In genomic region chr6:108468226-108468825, GRCm38 (mm10) we compare ENCODE assay signal across 26 mouse cellular contexts.
DNase-seq lines count a peak whose midpoint lies in the region; ATAC-seq and TF ChIP-seq lines count a peak whose summit lies in the region.
"Had no signal": no experiment of that assay in that cellular context is flagged by ENCODE, and none has a peak within 500 bp of the region (broad histone marks: within the 10 kb centered on the region; RNA-seq: fewer than 3 reads in every experiment).

No protein-coding gene starts in this region.

- peak overlapping the region; percentile 27; the same call in 1 of the 2 replicates for H3K27ac ChIP-seq in kidney, embryonic 16.5 days (ENCODE audit: low read length)
- no peak overlapping the region for H3K27ac ChIP-seq in embryonic facial prominence, embryonic 10.5 days (replicated peaks)
- H3K27ac ChIP-seq: forebrain, embryonic 13.5 days; heart, embryonic 13.5 days; hindbrain, embryonic 12.5 days; limb, embryonic 12.5 days; midbrain, embryonic 10.5 days had no signal

- H3K9me3 ChIP-seq in kidney, embryonic 16.5 days (ENCODE audit: low read length): no peaks in the 10 kb centered on the region
- no peaks in the 10 kb centered on the region for H3K9me3 ChIP-seq in embryonic facial prominence, embryonic 10.5 days
- H3K9me3 ChIP-seq: forebrain, embryonic 13.5 days; heart, embryonic 13.5 days; hindbrain, embryonic 12.5 days; limb, embryonic 12.5 days; midbrain, embryonic 10.5 days had no signal

- no peaks in the 10 kb centered on the region for H3K27me3 ChIP-seq in kidney, embryonic 16.5 days (ENCODE audit: insufficient read depth, low read length)
- no peaks in the 10 kb centered on the region for H3K27me3 ChIP-seq in embryonic facial prominence, embryonic 10.5 days (replicated peaks; ENCODE audit: low read depth, poor library complexity, severe bottlenecking)
- H3K27me3 ChIP-seq: forebrain, embryonic 13.5 days; heart, embryonic 13.5 days; hindbrain, embryonic 12.5 days; limb, embryonic 12.5 days had no signal

- no peak overlapping the region for H3K4me2 ChIP-seq in kidney, embryonic 16.5 days (replicated peaks; ENCODE audit: low read depth, low read length)
- H3K4me2 ChIP-seq: forebrain, embryonic 13.5 days; heart, embryonic 13.5 days; hindbrain, embryonic 12.5 days; limb, embryonic 12.5 days; liver, embryonic 11.5 days had no signal

- TF ChIP-seq CTCF in lung, adult 2 months (IDR thresholded peaks at IDR 0.05; ENCODE audit: insufficient read depth, low read length): no peak

- ATAC-seq in kidney, embryonic 16.5 days (ENCODE audit: low FRiP score, low TSS enrichment): peak; percentile 57
- ATAC-seq: forebrain, embryonic 13.5 days; intestine, postnatal 0 days; liver, postnatal 0 days; midbrain, embryonic 16.5 days had no signal

- H3K36me3 ChIP-seq in kidney, embryonic 16.5 days (ENCODE audit: insufficient read depth, low read length): peaks cover 13% of the 10 kb centered on the region
- peaks cover 6% of the 10 kb centered on the region for H3K36me3 ChIP-seq in embryonic facial prominence, embryonic 10.5 days (replicated peaks)
- H3K36me3 ChIP-seq: hindbrain, embryonic 12.5 days had no signal

- H3K4me1 ChIP-seq in kidney, embryonic 16.5 days (ENCODE audit: insufficient read depth, low read length): peaks cover 10% of the 10 kb centered on the region; the same call in 1 of the 2 replicates
- H3K4me1 ChIP-seq in embryonic facial prominence, embryonic 10.5 days: peaks cover 24% of the 10 kb centered on the region
- peaks cover 8% of the 10 kb centered on the region for H3K4me1 ChIP-seq in lung, adult 2 months (ENCODE audit: control insufficient read depth, insufficient read depth, low read length)
- H3K4me1 ChIP-seq: forebrain, embryonic 13.5 days had no signal

- DNase-seq in gastrocnemius, adult 18-20 months (ENCODE audit: low spot score): peak; percentile 72
- no peak for DNase-seq in gastrocnemius, postnatal 4 days (ENCODE audit: low spot score in 2 of 2)
- no peak for DNase-seq in kidney, postnatal 14 days
- DNase-seq in embryonic facial prominence, embryonic 10.5 days (ENCODE audit: low spot score): peak; percentile 16
- peak; percentile 56 for DNase-seq in thymus, postnatal 14 days
- DNase-seq in lung, adult 2 months: no peak
- DNase-seq in layer of hippocampus, adult 11-12 months (ENCODE audit: low spot score): no peak
- DNase-seq: cerebellum, adult 2 months; cerebellum, postnatal 25 days; embryo, embryonic 11 days; heart, adult 11 months; layer of hippocampus, postnatal 36 days; liver, postnatal 0 days; lung, postnatal 10 days; right cerebral cortex, adult 18-20 months; right cerebral cortex, postnatal 4 days had no signal

- no peak for TF ChIP-seq POLR2A in lung, adult 2 months (IDR thresholded peaks at IDR 0.05; ENCODE audit: borderline replicate concordance, extremely low read depth, low read depth, low read length)

- 23% methylated on average over 3 of the region's 3 CpGs for WGBS in kidney, embryonic 16.5 days
- WGBS in embryonic facial prominence, embryonic 10.5 days: 48% methylated on average over 3 of the region's 3 CpGs
- WGBS in lung, adult 2 months: 67% methylated on average over 3 of the region's 3 CpGs

- no peak overlapping the region for H3K9ac ChIP-seq in kidney, embryonic 16.5 days (replicated peaks; ENCODE audit: low read length)
- H3K9ac ChIP-seq: forebrain, embryonic 13.5 days; heart, embryonic 13.5 days; hindbrain, embryonic 12.5 days; limb, embryonic 12.5 days; liver, postnatal 0 days had no signal

- H3K4me3 ChIP-seq in kidney, embryonic 16.5 days (ENCODE audit: low read length): no peak overlapping the region
- no peak overlapping the region for H3K4me3 ChIP-seq in embryonic facial prominence, embryonic 10.5 days
- H3K4me3 ChIP-seq in lung, adult 2 months (replicated peaks; ENCODE audit: extremely low read depth, low read depth, low read length): no peak overlapping the region
- H3K4me3 ChIP-seq: forebrain, embryonic 13.5 days; heart, embryonic 13.5 days; hindbrain, embryonic 12.5 days; limb, embryonic 12.5 days; midbrain, embryonic 10.5 days; myocyte had no signal

Comparison
In these comparisons a context has a peak if more than half of its experiments do, and no peak if none do; other contexts are left out.
1. DNase-seq: peak in gastrocnemius, adult 18-20 months (single experiment), embryonic facial prominence, embryonic 10.5 days (single experiment) and thymus, postnatal 14 days (single experiment); none in gastrocnemius, postnatal 4 days (0 of 2), kidney, postnatal 14 days (single experiment), lung, adult 2 months (single experiment) and layer of hippocampus, adult 11-12 months (single experiment).